Mouse (Mus musculus) forebrain, embryonic 14.5 days (tissue): ENCODE measurements around the gene Gm38119. TPM values are rescaled to one million over a fixed set of nuclear protein-coding genes. Genes with fewer than 3 reads are reported as not detected.

ENCODE experiments used
- ATAC-seq: fragments of 200-750 bp; cut with Nextera tagmentation; 2 replicates; pipeline ENCODE4 v1.8.0; 2017; ENCODE audit warnings: mild to moderate bottlenecking, moderate library complexity
- DNase-seq: peaks from one replicate; pipeline ENCODE4 v3.0.0-alpha.2; 2015; ENCODE audit warnings: low spot score
- H3K27ac ChIP-seq: fragments of 300-500 bp; sonication (generic); 2 replicates; pipeline ENCODE4 v1.5.1; 2014; ENCODE audit warnings: low read depth, mild to moderate bottlenecking, control low read depth, low read length, moderate library complexity
- H3K27me3 ChIP-seq: fragments of 300-500 bp; sonication (generic); replicated peaks from 2 replicates; pipeline ENCODE4 v1.6.1; 2014; ENCODE audit warnings: low read length, control low read depth, mixed read lengths; ENCODE audit not compliant: control insufficient read depth, insufficient read depth
- H3K36me3 ChIP-seq: fragments of 300-500 bp; sonication (generic); 2 replicates; pipeline ENCODE4 v1.6.1; 2014; ENCODE audit warnings: low read length, control low read depth; ENCODE audit not compliant: control insufficient read depth, insufficient read depth
- H3K4me1 ChIP-seq: fragments of 300-500 bp; sonication (generic); 2 replicates; pipeline ENCODE4 v1.6.1; 2014; ENCODE audit warnings: antibody characterized with exemption, low read length, control low read depth; ENCODE audit not compliant: control insufficient read depth, insufficient read depth
- H3K4me2 ChIP-seq: fragments of 300-500 bp; sonication (generic); 2 replicates; pipeline ENCODE4 v1.6.1; 2014; ENCODE audit warnings: mild to moderate bottlenecking, control low read depth, low read length
- H3K4me3 ChIP-seq: fragments of 300-500 bp; sonication (generic); 2 replicates; pipeline ENCODE4 v1.5.1; 2014; ENCODE audit warnings: low read depth, low read length, control low read depth
- H3K9ac ChIP-seq: fragments of 300-500 bp; sonication (generic); 2 replicates; pipeline ENCODE4 v1.6.1; 2014; ENCODE audit warnings: mild to moderate bottlenecking, low read length, control low read depth, moderate library complexity
- H3K9me3 ChIP-seq: fragments of 300-500 bp; sonication (generic); replicated peaks from 2 replicates; pipeline ENCODE4 v1.6.1; 2016; ENCODE audit warnings: low read length, control low read depth, mixed read lengths; ENCODE audit not compliant: control insufficient read depth
- WGBS: fragments of 180-500 bp; shearing (Covaris S2); extraction: QIAGEN DNeasy Blood & Tissue Kit; methylation state at CpG from one replicate; pipeline ENCODE4 v1.1.7; 2014; 5-methylcytosine and 5-hydroxymethylcytosine counted together
- polyA plus RNA-seq: library from polyadenylated mRNA; unstranded; fragments of >200 nt; fragmentation: Nextera tagmentation; extraction: Ambion mirVana; gene quantifications from 2 replicates; pipeline ENCODE4 v1.2.1, GENCODE M21; 2014

Gm38119 gene
- not detected in 2 replicates for polyA plus RNA-seq

- 85% methylated on average over 1 of the region's 1 CpGs for WGBS
- DNase-seq: no peak
Observed at GRCm38 (mm10) chr3:92738996-92739395, at the start of gene Gm38119. TSS of gene Gm38119 (minus strand) at chr3:92739096.

GRCm38 (mm10) chr3:92778799-92779198 is 39.9 kb upstream of the Gm38119 start, which contains the start of gene Lce1i:
TSS of gene Lce1i (minus strand) at chr3:92778899.
- Histone ChIP-seq H3K36me3 (no peaks in the 10 kb centered on the region), H3K4me3 (no peak within 1 kb of the TSS), H3K27ac (no peak within 1 kb of the TSS), H3K9ac (no peak within 1 kb of the TSS), H3K27me3 (no peaks in the 10 kb centered on the region), H3K4me2 (no peak within 1 kb of the TSS), H3K4me1 (no peaks in the 10 kb centered on the region), H3K9me3 (no peaks in the 10 kb centered on the region)
- WGBS: 88% methylated on average over 1 of the region's 1 CpGs
- ATAC-seq (no peak), DNase-seq (no peak)

More at GRCm38 (mm10) chr3:92738996-92739395, at the start of gene Gm38119:
- H3K36me3 ChIP-seq: no peaks in the 10 kb centered on the region
- H3K27me3 ChIP-seq: no peaks in the 10 kb centered on the region
- no peak within 1 kb of the TSS for H3K27ac ChIP-seq
- no peak for ATAC-seq
- H3K9ac ChIP-seq: no peak within 1 kb of the TSS
- no peak within 1 kb of the TSS for H3K4me3 ChIP-seq
- no peak within 1 kb of the TSS for H3K4me2 ChIP-seq
- H3K4me1 ChIP-seq: no peaks in the 10 kb centered on the region
- H3K9me3 ChIP-seq: no peaks in the 10 kb centered on the region

- no peak overlapping the region for H3K27ac ChIP-seq
- no peaks in the 10 kb centered on the region for H3K36me3 ChIP-seq
- 23% methylated on average over 3 of the region's 3 CpGs for WGBS
- no peak overlapping the region for H3K4me3 ChIP-seq
- H3K4me1 ChIP-seq: no peaks in the 10 kb centered on the region
- DNase-seq (peak; percentile 20), ATAC-seq (no peak)
- no peak overlapping the region for H3K4me2 ChIP-seq
- H3K9me3 ChIP-seq: no peaks in the 10 kb centered on the region
- H3K9ac ChIP-seq: no peak overlapping the region
- no peaks in the 10 kb centered on the region for H3K27me3 ChIP-seq
Observed at GRCm38 (mm10) chr3:92771573-92771972, 32.7 kb upstream of the Gm38119 start.

GRCm38 (mm10) chr3:92764965-92765364 is 26.1 kb upstream of the Gm38119 start, which contains the start of gene Lce1h:
TSS of gene Lce1h (minus strand) at chr3:92765065.
- H3K4me1 ChIP-seq: no peaks in the 10 kb centered on the region
- H3K9ac ChIP-seq: no peak within 1 kb of the TSS
- DNase-seq: no peak
- H3K4me2 ChIP-seq: no peak within 1 kb of the TSS
- 93% methylated on average over 1 of the region's 1 CpGs for WGBS
- H3K9me3 ChIP-seq: no peaks in the 10 kb centered on the region
- H3K36me3 ChIP-seq: no peaks in the 10 kb centered on the region
- no peak within 1 kb of the TSS for H3K4me3 ChIP-seq
- no peak within 1 kb of the TSS for H3K27ac ChIP-seq
- H3K27me3 ChIP-seq: no peaks in the 10 kb centered on the region
- ATAC-seq: no peak

GRCm38 (mm10) chr3:92753197-92753596 is 14.3 kb upstream of the Gm38119 start:
- Histone ChIP-seq H3K36me3 (no peaks in the 10 kb centered on the region), H3K9ac (no peak overlapping the region), H3K27ac (no peak overlapping the region), H3K27me3 (no peaks in the 10 kb centered on the region), H3K4me1 (no peaks in the 10 kb centered on the region), H3K9me3 (no peaks in the 10 kb centered on the region), H3K4me2 (no peak overlapping the region), H3K4me3 (no peak overlapping the region)
- no peak for ATAC-seq
- WGBS: 47% methylated on average over 3 of the region's 3 CpGs
- DNase-seq: peak; percentile 1

- 86% methylated on average over 1 of the region's 1 CpGs for WGBS
- H3K4me1 ChIP-seq: no peaks in the 10 kb centered on the region
- DNase-seq (no peak), ATAC-seq (no peak)
- H3K27ac ChIP-seq: no peak within 1 kb of the TSS
- no peaks in the 10 kb centered on the region for H3K27me3 ChIP-seq
- H3K9me3 ChIP-seq: no peaks in the 10 kb centered on the region
- H3K4me2 ChIP-seq: no peak within 1 kb of the TSS
- no peak within 1 kb of the TSS for H3K4me3 ChIP-seq
- no peaks in the 10 kb centered on the region for H3K36me3 ChIP-seq
- H3K9ac ChIP-seq: no peak within 1 kb of the TSS
Observed at GRCm38 (mm10) chr3:92752238-92752637, 13.3 kb upstream of the Gm38119 start, which contains the start of gene Lce1g. TSS of gene Lce1g (minus strand) at chr3:92752338.

GRCm38 (mm10) chr3:92722631-92723030 is 16.3 kb downstream of the Gm38119 start:
- no peak overlapping the region for H3K4me2 ChIP-seq
- H3K27ac ChIP-seq: no peak overlapping the region
- 91% methylated on average over 5 of the region's 5 CpGs for WGBS
- no peaks in the 10 kb centered on the region for H3K36me3 ChIP-seq
- no peaks in the 10 kb centered on the region for H3K27me3 ChIP-seq
- no peaks in the 10 kb centered on the region for H3K4me1 ChIP-seq
- ATAC-seq: no peak
- no peaks in the 10 kb centered on the region for H3K9me3 ChIP-seq
- no peak overlapping the region for H3K9ac ChIP-seq
- no peak for DNase-seq
- no peak overlapping the region for H3K4me3 ChIP-seq

GRCm38 (mm10) chr3:92720250-92720649 is 18.6 kb downstream of the Gm38119 start, which contains the start of gene Lce1f:
TSS of gene Lce1f (minus strand) at chr3:92720350.
- H3K27me3 ChIP-seq: no peaks in the 10 kb centered on the region
- H3K36me3 ChIP-seq: no peaks in the 10 kb centered on the region
- H3K4me3 ChIP-seq: no peak within 1 kb of the TSS
- H3K27ac ChIP-seq: no peak within 1 kb of the TSS
- no peak for ATAC-seq
- no peak within 1 kb of the TSS for H3K9ac ChIP-seq
- no peak within 1 kb of the TSS for H3K4me2 ChIP-seq
- 85% methylated on average over 3 of the region's 3 CpGs for WGBS
- H3K4me1 ChIP-seq: no peaks in the 10 kb centered on the region
- DNase-seq: no peak
- H3K9me3 ChIP-seq: no peaks in the 10 kb centered on the region

- Histone ChIP-seq H3K36me3 (no peaks in the 10 kb centered on the region), H3K9ac (no peak overlapping the region), H3K27me3 (no peaks in the 10 kb centered on the region), H3K4me3 (no peak overlapping the region), H3K4me1 (no peaks in the 10 kb centered on the region), H3K9me3 (no peaks in the 10 kb centered on the region), H3K4me2 (no peak overlapping the region), H3K27ac (no peak overlapping the region)
- DNase-seq (no peak), ATAC-seq (no peak)
Observed at GRCm38 (mm10) chr3:92715122-92715521, 23.8 kb downstream of the Gm38119 start.
